Mouse (Mus musculus) MEL (cell line): Measurements from ENCODE around the gene Gga1. TPM values are rescaled to one million over a fixed set of nuclear protein-coding genes. Genes with fewer than 3 reads are reported as not detected.
A peak's percentile ranks its signal among the peaks of the same experiment; 100 is the strongest.

Experiments
- DNase-seq: peaks from one replicate; pipeline ENCODE4 v3.0.0; 2011; ENCODE audit warnings: low read depth, low spot score
- H3K27ac ChIP-seq: 2 replicates; pipeline ENCODE4 v1.5.1; 2012; ENCODE audit warnings: low read depth, mild to moderate bottlenecking, control low read depth, low read length, moderate library complexity; ENCODE audit not compliant: control insufficient read depth
- H3K27me3 ChIP-seq, 2 experiments: fragments of 150-350 bp in 1 of 2; sonication (generic) in 1 of 2; 2 replicates each; pipeline ENCODE4 v1.6.1; 2012; ENCODE audit warnings: low read length in 2 of 2, mild to moderate bottlenecking in 2 of 2, improper control_type of control experiment in 1 of 2, moderate library complexity in 1 of 2; ENCODE audit not compliant: insufficient read depth in 2 of 2, control insufficient read depth in 1 of 2
- H3K36me3 ChIP-seq, 2 experiments: 2 replicates each; pipeline ENCODE4 v1.6.1; 2012 to 2014; ENCODE audit warnings: low read length in 2 of 2, improper control_type of control experiment in 1 of 2, inconsistent platforms in 1 of 2, mild to moderate bottlenecking in 1 of 2; ENCODE audit not compliant: insufficient read depth in 2 of 2, control insufficient read depth in 1 of 2
- H3K4me1 ChIP-seq, 2 experiments: fragments of 150-350 bp in 1 of 2; sonication (generic) in 1 of 2; 2 replicates each; pipeline ENCODE4 v1.6.1; 2012; ENCODE audit warnings: low read length in 2 of 2, improper control_type of control experiment in 1 of 2, mild to moderate bottlenecking in 1 of 2; ENCODE audit not compliant: insufficient read depth in 2 of 2, control insufficient read depth in 1 of 2
- H3K4me3 ChIP-seq, 2 experiments: fragments of 150-350 bp in 1 of 2; sonication (generic) in 1 of 2; 2 replicates each; pipeline ENCODE4 v1.5.1; 2012; ENCODE audit warnings: low read depth in 2 of 2, low read length in 2 of 2, mild to moderate bottlenecking in 2 of 2, moderate library complexity in 2 of 2, control low read depth in 1 of 2, improper control_type of control experiment in 1 of 2; ENCODE audit not compliant: control insufficient read depth in 1 of 2, insufficient read depth in 1 of 2
- H3K79me2 ChIP-seq: 2 replicates; pipeline ENCODE4 v1.6.1; 2012; ENCODE audit warnings: mild to moderate bottlenecking, low read length, moderate library complexity; ENCODE audit not compliant: control insufficient read depth, poor library complexity, insufficient read depth
- H3K9ac ChIP-seq: 2 replicates; pipeline ENCODE4 v1.6.1; 2012; ENCODE audit warnings: low read depth, mild to moderate bottlenecking, control low read depth, low read length, moderate library complexity; ENCODE audit not compliant: control insufficient read depth, poor library complexity, severe bottlenecking
- H3K9me3 ChIP-seq: fragments of 150-350 bp; sonication (generic); replicated peaks from 2 replicates; pipeline ENCODE4 v1.6.1; 2012; ENCODE audit warnings: mild to moderate bottlenecking, low read length, improper control_type of control experiment, moderate library complexity; ENCODE audit not compliant: insufficient read depth
- BHLHE40 ChIP-seq: IDR thresholded peaks from 2 replicates; pipeline ENCODE4 v1.6.1; 2012; ENCODE audit warnings: low read depth, mild to moderate bottlenecking, inconsistent platforms, low read length, improper control_type of control experiment, borderline replicate concordance
- ELF1 ChIP-seq: IDR thresholded peaks from 2 replicates; pipeline ENCODE4 v1.6.1; 2014; ENCODE audit warnings: low read depth, mild to moderate bottlenecking, inconsistent platforms, low read length, improper control_type of control experiment, moderate library complexity
- ETS1 ChIP-seq: IDR thresholded peaks from 2 replicates; pipeline ENCODE4 v1.6.1; 2012; ENCODE audit warnings: low read depth, mild to moderate bottlenecking, inconsistent platforms, low read length, improper control_type of control experiment, moderate library complexity
- GABPA ChIP-seq: IDR thresholded peaks from 2 replicates; pipeline ENCODE4 v1.6.1; 2012; ENCODE audit warnings: low read depth, mild to moderate bottlenecking, inconsistent platforms, low read length, improper control_type of control experiment, moderate library complexity
- JUND ChIP-seq: IDR thresholded peaks from 2 replicates; pipeline ENCODE4 v1.6.1; 2011; ENCODE audit warnings: low read depth, mild to moderate bottlenecking, improper control_type of control experiment, low read length
- MAFK ChIP-seq: IDR thresholded peaks from 2 replicates; pipeline ENCODE4 v1.6.1; 2011; ENCODE audit warnings: low read depth, mild to moderate bottlenecking, low read length, improper control_type of control experiment, borderline replicate concordance
- MAX ChIP-seq: IDR thresholded peaks from 2 replicates; pipeline ENCODE4 v1.6.1; 2011; ENCODE audit warnings: low read length, improper control_type of control experiment
- MYC ChIP-seq: IDR thresholded peaks from 2 replicates; pipeline ENCODE4 v1.6.1; 2011; ENCODE audit warnings: low read depth, mild to moderate bottlenecking, low read length, improper control_type of control experiment, moderate library complexity
- POLR2A ChIP-seq, 2 experiments: IDR thresholded peaks; 2 replicates each; pipeline ENCODE4 v1.6.1; 2011 to 2012; ENCODE audit warnings: low read length in 2 of 2, mild to moderate bottlenecking in 2 of 2, control low read depth in 1 of 2, improper control_type of control experiment in 1 of 2, low read depth in 1 of 2, moderate library complexity in 1 of 2; ENCODE audit not compliant: control insufficient read depth in 1 of 2, insufficient read depth in 1 of 2, poor library complexity in 1 of 2
- POLR2AphosphoS5 ChIP-seq: IDR thresholded peaks from 2 replicates; pipeline ENCODE4 v1.6.1; 2012; ENCODE audit warnings: low read depth, borderline replicate concordance, mild to moderate bottlenecking, inconsistent platforms, low read length, moderate library complexity, mixed read lengths
- SMC3 ChIP-seq: IDR thresholded peaks from 2 replicates; pipeline ENCODE4 v1.6.1; 2011; ENCODE audit warnings: low read depth, low read length, improper control_type of control experiment
- USF1 ChIP-seq: IDR thresholded peaks from 2 replicates; pipeline ENCODE4 v1.6.1; 2014; ENCODE audit warnings: low read depth, mild to moderate bottlenecking, inconsistent platforms, low read length, improper control_type of control experiment, moderate library complexity
- USF2 ChIP-seq, 2 experiments: IDR thresholded peaks; 2 replicates each; pipeline ENCODE4 v1.6.1; 2011 to 2012; ENCODE audit warnings: improper control_type of control experiment in 2 of 2, low read length in 2 of 2, borderline replicate concordance in 1 of 2, inconsistent platforms in 1 of 2, low read depth in 1 of 2, mild to moderate bottlenecking in 1 of 2; ENCODE audit not compliant: insufficient read depth in 1 of 2
- ZKSCAN1 ChIP-seq: IDR thresholded peaks from 2 replicates; pipeline ENCODE4 v1.6.1; 2012; ENCODE audit warnings: low read depth, mild to moderate bottlenecking, inconsistent platforms, low read length, improper control_type of control experiment, moderate library complexity
- ZNF384 ChIP-seq: IDR thresholded peaks from 2 replicates; pipeline ENCODE4 v1.6.1; 2012; ENCODE audit warnings: low read depth, mild to moderate bottlenecking, inconsistent platforms, low read length, improper control_type of control experiment
- polyA plus RNA-seq, 2 experiments: library from polyadenylated mRNA; stranded (reverse) in 1 of 2; unstranded in 1 of 2; fragments of >175 nt in 1 of 2; fragments of >200 nt in 1 of 2; gene quantifications; 2 replicates each; pipeline versions ENCODE4 v1.2.1 to v1.2.4; 2012; ENCODE audit warnings: low replicate concordance in 2 of 2, low read depth in 1 of 2; ENCODE audit not compliant: insufficient read length in 2 of 2, insufficient read depth in 1 of 2, missing spikeins in 1 of 2
- total RNA-seq: library from RNA; depleted of rRNA; stranded (reverse); fragments of 300-350 nt; gene quantifications from 2 replicates; pipeline ENCODE4 v1.2.3, GENCODE M21; 2012

The Gga1 gene
- total and polyA plus RNA-seq, 3 experiments, result 18.2 to 48.1 TPM; not detected in 1

DNA sequence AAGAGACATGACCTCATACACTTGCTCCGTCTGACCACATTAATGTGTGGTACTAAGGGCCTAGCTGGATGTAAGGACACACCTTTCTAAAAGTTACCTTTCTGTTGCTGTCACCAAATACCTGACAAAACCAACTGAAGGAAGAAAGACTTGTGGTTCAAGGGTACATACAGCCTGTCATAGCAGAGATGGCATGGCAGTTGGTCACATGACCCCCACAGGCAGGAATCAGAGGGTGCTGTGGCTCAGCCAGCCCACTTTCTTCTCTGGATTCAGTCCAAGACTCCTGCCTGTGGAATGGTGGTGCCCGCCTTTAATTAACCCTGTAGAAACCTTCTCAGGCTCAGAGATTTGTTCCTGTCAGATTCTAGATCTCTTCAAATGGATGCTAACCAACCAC lies 13.8 kb upstream of the Gga1 start:
- Histone ChIP-seq H3K4me3 (no peak overlapping the region), H3K4me1 (peaks cover 7 to 15% of the 10 kb centered on the region in 2 experiments), H3K36me3 (peaks cover 0 to 5% of the 10 kb centered on the region in 2 experiments; a peak in 1 of 4 replicates), H3K9me3 (no peaks in the 10 kb centered on the region), H3K27ac (no peak overlapping the region), H3K27me3 (no peaks in the 10 kb centered on the region), H3K79me2 (no peaks in the 10 kb centered on the region), H3K9ac (no peak overlapping the region)
- peak in 1 of 2 experiments; percentile 36; a peak in 1 of 4 replicates for TF ChIP-seq USF2 (IDR thresholded peaks at IDR 0.05; ENCODE audit: borderline replicate concordance in 1 of 2, insufficient read depth in 1 of 2, low read depth in 1 of 2, low read length in 2 of 2)
- TF ChIP-seq USF1, result peak; percentile 84
- TF ChIP-seq BHLHE40, result no peak
- no peak for TF ChIP-seq MAFK
- DNase-seq, result no peak

DNA sequence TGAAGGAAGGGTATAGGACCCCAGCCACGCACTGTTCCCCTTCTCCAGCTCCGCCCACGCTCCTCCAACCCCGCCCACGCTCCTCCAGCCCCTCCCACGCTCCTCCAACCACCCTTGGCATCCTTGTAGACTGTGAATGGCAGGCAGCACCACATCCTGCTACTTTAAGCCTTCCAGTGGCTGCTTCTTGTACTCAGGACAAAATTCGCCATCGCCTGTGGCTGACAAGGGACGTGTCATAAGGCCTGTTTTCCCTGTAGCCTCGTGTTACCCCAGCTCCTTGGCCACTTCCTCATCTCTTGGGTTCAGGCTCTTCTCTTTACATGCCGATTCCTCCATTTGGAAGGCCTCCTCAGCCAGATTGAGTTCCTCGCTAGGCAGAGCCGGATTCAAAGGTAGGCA lies 13.1 kb upstream of the Gga1 start:
- H3K27ac ChIP-seq, result no peak overlapping the region
- no peaks in the 10 kb centered on the region for H3K27me3 ChIP-seq
- peak overlapping the region; percentile 36 for H3K9ac ChIP-seq
- peak overlapping the region; percentile 33 to 36 for H3K4me3 ChIP-seq
- peak; percentile 62 for DNase-seq
- peaks cover 0 to 5% of the 10 kb centered on the region in 2 experiments; a peak in 1 of 4 replicates for H3K36me3 ChIP-seq
- H3K4me1 ChIP-seq, result peaks cover 7 to 14% of the 10 kb centered on the region in 2 experiments
- no peaks in the 10 kb centered on the region for H3K9me3 ChIP-seq
- H3K79me2 ChIP-seq, result no peaks in the 10 kb centered on the region
- TF ChIP-seq POLR2A (IDR thresholded peaks at IDR 0.05; ENCODE audit: control insufficient read depth in 1 of 2, insufficient read depth in 1 of 2, low read depth in 1 of 2, low read length in 2 of 2, poor library complexity in 1 of 2) (0 out of 4 replicates have a peak, but pooled peaks of 1 of the 2 experiments have one; percentile 30), MYC (0 out of 2 replicates have a peak, but pooled peaks have one; percentile 33), JUND (no peak), ZNF384 (no peak), ZKSCAN1 (no peak), SMC3 (no peak), BHLHE40 (no peak), GABPA (no peak), MAX (0 out of 2 replicates have a peak, but pooled peaks have one; percentile 64), ELF1 (0 out of 2 replicates have a peak, but pooled peaks have one; percentile 19), POLR2AphosphoS5 (no peak), ETS1 (no peak)
